Comparison of ENCODE assay signal across 23 mouse cellular contexts in genomic region chr4:105961686-105962360, GRCm38 (mm10).
DNase-seq lines count a peak whose midpoint lies in the region; ATAC-seq and TF ChIP-seq lines count a peak whose summit lies in the region.
"Had no signal": no experiment of that assay in that cellular context is flagged by ENCODE, and none has a peak within 500 bp of the region (broad histone marks: within the 10 kb centered on the region; RNA-seq: fewer than 3 reads in every experiment).

No protein-coding gene starts in this region.

- no peaks in the 10 kb centered on the region for H3K27me3 ChIP-seq in E14TG2a.4 (ENCODE audit: insufficient read depth, low read length)
- H3K27me3 ChIP-seq in embryonic facial prominence, embryonic 11.5 days (ENCODE audit: control insufficient read depth, insufficient read depth, low read length) = no peaks in the 10 kb centered on the region
- 0 out of 2 replicates have a peak, but pooled peaks cover 4% of the 10 kb centered on the region for H3K27me3 ChIP-seq in limb, embryonic 13.5 days
- H3K27me3 ChIP-seq: forebrain, embryonic 12.5 days; heart, embryonic 15.5 days; hindbrain, embryonic 15.5 days; neural tube, embryonic 15.5 days had no signal

- H3K4me2 ChIP-seq in embryonic facial prominence, embryonic 11.5 days (ENCODE audit: low read depth, low read length) = no peak overlapping the region
- H3K4me2 ChIP-seq in limb, embryonic 13.5 days (replicated peaks) = no peak overlapping the region
- H3K4me2 ChIP-seq: forebrain, embryonic 12.5 days; heart, embryonic 15.5 days; hindbrain, embryonic 15.5 days; neural tube, embryonic 15.5 days had no signal

- intact Hi-C loops in left cerebral cortex, postnatal 36 days (cut with DNase I) = no loop called here

- peak; percentile 48 for DNase-seq in embryo, embryonic 11 days
- no peak for DNase-seq in embryo, embryonic 10 days (ENCODE audit: low spot score)
- peak; percentile 63 for DNase-seq in embryonic facial prominence, embryonic 11.5 days (ENCODE audit: low spot score)
- no peak for DNase-seq in urinary bladder, adult 18-20 months (ENCODE audit: low spot score in 2 of 2)
- DNase-seq in left cerebral cortex, postnatal 36 days (ENCODE audit: low spot score in 2 of 2) = no peak
- DNase-seq: adrenal gland, adult 8-10 months; cerebellum, adult 18-20 months; cerebellum, postnatal 25 days; heart, postnatal 36 days; kidney, postnatal 25 days; right cerebral cortex, adult 18-20 months; thymus, postnatal 25 days had no signal

- peak overlapping the region; percentile 46 for H3K4me3 ChIP-seq in E14TG2a.4 (replicated peaks; ENCODE audit: low read length)
- H3K4me3 ChIP-seq in embryonic facial prominence, embryonic 11.5 days (ENCODE audit: low read depth, low read length) = no peak overlapping the region
- H3K4me3 ChIP-seq in limb, embryonic 13.5 days = no peak overlapping the region
- H3K4me3 ChIP-seq: forebrain, embryonic 12.5 days; heart, embryonic 15.5 days; hindbrain, embryonic 15.5 days; layer of hippocampus, adult 2 months; midbrain, embryonic 10.5 days; neural tube, embryonic 15.5 days had no signal

- H3K9ac ChIP-seq in embryonic facial prominence, embryonic 11.5 days (replicated peaks; ENCODE audit: low read length) = no peak overlapping the region
- no peak overlapping the region for H3K9ac ChIP-seq in limb, embryonic 13.5 days
- H3K9ac ChIP-seq: forebrain, embryonic 12.5 days; heart, embryonic 15.5 days; hindbrain, embryonic 15.5 days; neural tube, embryonic 15.5 days had no signal

- 34% methylated on average over 8 of the region's 8 CpGs for WGBS in embryonic facial prominence, embryonic 11.5 days
- WGBS in limb, embryonic 13.5 days = 32% methylated on average over 8 of the region's 8 CpGs

- no peak for ATAC-seq in embryonic facial prominence, embryonic 11.5 days (replicated peaks; ENCODE audit: insufficient number of reproducible peaks, low FRiP score, low TSS enrichment, low read depth)
- no peak for ATAC-seq in limb, embryonic 13.5 days (ENCODE audit: low FRiP score, low read depth)
- ATAC-seq: intestine, embryonic 16.5 days; lung, postnatal 0 days had no signal

- H3K36me3 ChIP-seq in E14TG2a.4 (ENCODE audit: insufficient read depth, low read length) = no peaks in the 10 kb centered on the region
- H3K36me3 ChIP-seq in embryonic facial prominence, embryonic 11.5 days (replicated peaks; ENCODE audit: control insufficient read depth, insufficient read depth, low read depth, low read length) = no peaks in the 10 kb centered on the region
- no peaks in the 10 kb centered on the region for H3K36me3 ChIP-seq in limb, embryonic 13.5 days
- H3K36me3 ChIP-seq: forebrain, embryonic 12.5 days; heart, embryonic 15.5 days; hindbrain, embryonic 15.5 days; midbrain, embryonic 10.5 days; neural tube, embryonic 15.5 days had no signal

- peaks cover 7% of the 10 kb centered on the region; the same call in 1 of the 2 replicates for H3K9me3 ChIP-seq in E14TG2a.4 (ENCODE audit: low read length)
- H3K9me3 ChIP-seq in embryonic facial prominence, embryonic 11.5 days (replicated peaks; ENCODE audit: control insufficient read depth, low read length) = no peaks in the 10 kb centered on the region
- no peaks in the 10 kb centered on the region for H3K9me3 ChIP-seq in limb, embryonic 13.5 days
- H3K9me3 ChIP-seq: forebrain, embryonic 12.5 days; heart, embryonic 15.5 days; hindbrain, embryonic 15.5 days; midbrain, embryonic 10.5 days; neural tube, embryonic 15.5 days had no signal

- H3K4me1 ChIP-seq in E14TG2a.4 (replicated peaks; ENCODE audit: low read depth, low read length) = peaks cover 42% of the 10 kb centered on the region
- no peaks in the 10 kb centered on the region; the same call in 1 of the 2 replicates for H3K4me1 ChIP-seq in embryonic facial prominence, embryonic 11.5 days (ENCODE audit: control insufficient read depth, insufficient read depth, low read length)
- peaks cover 37% of the 10 kb centered on the region for H3K4me1 ChIP-seq in limb, embryonic 13.5 days
- H3K4me1 ChIP-seq: forebrain, embryonic 12.5 days; heart, embryonic 15.5 days; hindbrain, embryonic 15.5 days; midbrain, embryonic 10.5 days; neural tube, embryonic 15.5 days had no signal

- 0 out of 2 replicates have a peak overlapping the region, but pooled peaks have one; percentile 16 for H3K27ac ChIP-seq in embryonic facial prominence, embryonic 11.5 days (replicated peaks; ENCODE audit: low read depth, low read length)
- peak overlapping the region; percentile 58; the same call in 1 of the 2 replicates for H3K27ac ChIP-seq in limb, embryonic 13.5 days
- H3K27ac ChIP-seq: forebrain, embryonic 12.5 days; heart, embryonic 15.5 days; hindbrain, embryonic 15.5 days; layer of hippocampus, adult 2 months; macrophage; midbrain, embryonic 10.5 days; neural tube, embryonic 15.5 days had no signal

- TF ChIP-seq CTCF in E14TG2a.4 (conservative IDR thresholded peaks at IDR 0.05; ENCODE audit: low read length) = no peak

Comparison
In these comparisons a context has a peak if more than half of its experiments do, and no peak if none do; other contexts are left out.
1. DNase-seq: peak in embryo, embryonic 11 days (single experiment) and embryonic facial prominence, embryonic 11.5 days (single experiment); none in embryo, embryonic 10 days (single experiment), urinary bladder, adult 18-20 months (0 of 2) and left cerebral cortex, postnatal 36 days (0 of 2).